Mouse (Mus musculus): ENCODE results near the gene Ntn4. TPM values are rescaled to one million over a fixed set of nuclear protein-coding genes. Genes with fewer than 3 reads are reported as not detected.
"Not testable (repeated sequence)": the region's sequence is repeated elsewhere in the genome, so short reads cannot be mapped to it uniquely, and the experiment has no call there.

Ntn4 gene
- total and polyA plus RNA-seq, 3 experiments: 0.16 to 41.5 TPM; not detected in 1

GRCm38 (mm10) chr10:93683185-93683584 is 42.7 kb downstream of the Ntn4 start:
- no peaks in the 10 kb centered on the region for H3K36me3 ChIP-seq (replicated peaks)
- ATAC-seq (ENCODE audit: extremely low read depth, insufficient number of reproducible peaks, low FRiP score, poor library complexity, severe bottlenecking): no peak
- no peaks in the 10 kb centered on the region for H3K9me3 ChIP-seq (replicated peaks)
- DNase-seq (ENCODE audit: low spot score): no peak
- TF ChIP-seq CTCF (IDR thresholded peaks at IDR 0.05; ENCODE audit: low read depth, low read length) (no peak), GATA1 (IDR thresholded peaks at IDR 0.05; ENCODE audit: borderline replicate concordance, low read length) (no peak), TAL1 (conservative IDR thresholded peaks at IDR 0.05; ENCODE audit: low read depth, low read length) (no peak), GATA2 (IDR thresholded peaks at IDR 0.05; ENCODE audit: borderline replicate concordance, low read depth, low read length) (no peak), POLR2AphosphoS5 (IDR thresholded peaks at IDR 0.05; ENCODE audit: insufficient replicate concordance, low read depth, low read length) (no peak)
- H3K27me3 ChIP-seq (ENCODE audit: insufficient read depth, low read length): no peaks in the 10 kb centered on the region
- no peaks in the 10 kb centered on the region for H3K4me1 ChIP-seq (ENCODE audit: insufficient read depth, low read depth, low read length)
- H3K4me3 ChIP-seq (ENCODE audit: low read depth, low read length): no peak overlapping the region

GRCm38 (mm10) chr10:93683896-93684295 is 43.4 kb downstream of the Ntn4 start:
- ATAC-seq (ENCODE audit: extremely low read depth, insufficient number of reproducible peaks, low FRiP score, poor library complexity, severe bottlenecking) (no peak), DNase-seq (ENCODE audit: low spot score) (no peak)
- no peak overlapping the region for H3K4me3 ChIP-seq (ENCODE audit: low read depth, low read length)
- H3K9me3 ChIP-seq (replicated peaks): no peaks in the 10 kb centered on the region
- H3K4me1 ChIP-seq (ENCODE audit: insufficient read depth, low read depth, low read length): no peaks in the 10 kb centered on the region
- H3K36me3 ChIP-seq (replicated peaks): no peaks in the 10 kb centered on the region
- H3K27me3 ChIP-seq (ENCODE audit: insufficient read depth, low read length): no peaks in the 10 kb centered on the region
- TF ChIP-seq POLR2AphosphoS5 (IDR thresholded peaks at IDR 0.05; ENCODE audit: insufficient replicate concordance, low read depth, low read length): no peak

DNA sequence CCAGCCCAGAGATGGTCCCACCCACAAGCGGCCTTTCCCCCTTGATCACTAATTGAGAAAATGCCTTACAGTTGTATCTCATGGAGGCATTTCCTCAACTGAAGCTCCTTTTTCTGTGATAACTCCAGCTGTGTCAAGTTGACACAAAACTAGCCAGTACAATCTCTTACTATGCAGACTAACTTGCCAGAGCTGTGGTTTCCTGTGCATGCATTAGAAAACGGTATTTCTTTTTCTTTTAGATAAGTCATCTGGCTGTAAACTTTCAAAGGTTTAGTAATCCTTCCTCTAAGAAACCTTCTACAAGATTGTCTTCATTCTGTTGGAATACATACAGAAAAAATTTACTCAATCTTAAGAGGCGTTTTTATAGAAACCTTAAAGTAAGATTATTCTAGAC is 44.9 kb downstream of the Ntn4 start:
- not testable (repeated sequence) for H3K4me1 ChIP-seq (ENCODE audit: insufficient read depth, low read depth, low read length); H3K36me3 ChIP-seq (replicated peaks); H3K9me3 ChIP-seq (replicated peaks); ATAC-seq (ENCODE audit: extremely low read depth, insufficient number of reproducible peaks, low FRiP score, poor library complexity, severe bottlenecking); DNase-seq (ENCODE audit: low spot score); H3K27me3 ChIP-seq (ENCODE audit: insufficient read depth, low read length); H3K4me3 ChIP-seq (ENCODE audit: low read depth, low read length)

- H3K27me3 ChIP-seq (ENCODE audit: insufficient read depth, low read length): no peaks in the 10 kb centered on the region
- DNase-seq (ENCODE audit: low spot score) (no peak), ATAC-seq (ENCODE audit: extremely low read depth, insufficient number of reproducible peaks, low FRiP score, poor library complexity, severe bottlenecking) (no peak)
- H3K36me3 ChIP-seq (replicated peaks): no peaks in the 10 kb centered on the region
- no peaks in the 10 kb centered on the region for H3K9me3 ChIP-seq (replicated peaks)
- TF ChIP-seq GATA1 (IDR thresholded peaks at IDR 0.05; ENCODE audit: borderline replicate concordance, low read length) (no peak), TAL1 (conservative IDR thresholded peaks at IDR 0.05; ENCODE audit: low read depth, low read length) (no peak), CTCF (IDR thresholded peaks at IDR 0.05; ENCODE audit: low read depth, low read length) (no peak), POLR2AphosphoS5 (IDR thresholded peaks at IDR 0.05; ENCODE audit: insufficient replicate concordance, low read depth, low read length) (no peak), GATA2 (IDR thresholded peaks at IDR 0.05; ENCODE audit: borderline replicate concordance, low read depth, low read length) (no peak)
- no peak overlapping the region for H3K4me3 ChIP-seq (ENCODE audit: low read depth, low read length)
- H3K4me1 ChIP-seq (ENCODE audit: insufficient read depth, low read depth, low read length): no peaks in the 10 kb centered on the region
Observed at GRCm38 (mm10) chr10:93686579-93686978, 46.1 kb downstream of the Ntn4 start.

- DNase-seq (ENCODE audit: low spot score): no peak
- no peak overlapping the region for H3K4me3 ChIP-seq (ENCODE audit: low read depth, low read length)
- TF ChIP-seq CTCF (IDR thresholded peaks at IDR 0.05; ENCODE audit: low read depth, low read length) (no peak), GATA1 (IDR thresholded peaks at IDR 0.05; ENCODE audit: borderline replicate concordance, low read length) (no peak), TAL1 (conservative IDR thresholded peaks at IDR 0.05; ENCODE audit: low read depth, low read length) (no peak), GATA2 (IDR thresholded peaks at IDR 0.05; ENCODE audit: borderline replicate concordance, low read depth, low read length) (no peak), POLR2AphosphoS5 (IDR thresholded peaks at IDR 0.05; ENCODE audit: insufficient replicate concordance, low read depth, low read length) (no peak)
- no peak for ATAC-seq (ENCODE audit: extremely low read depth, insufficient number of reproducible peaks, low FRiP score, poor library complexity, severe bottlenecking)
- H3K27me3 ChIP-seq (ENCODE audit: insufficient read depth, low read length): no peaks in the 10 kb centered on the region
- no peaks in the 10 kb centered on the region for H3K9me3 ChIP-seq (replicated peaks)
- H3K36me3 ChIP-seq (replicated peaks): no peaks in the 10 kb centered on the region
- no peaks in the 10 kb centered on the region for H3K4me1 ChIP-seq (ENCODE audit: insufficient read depth, low read depth, low read length)
Observed at GRCm38 (mm10) chr10:93687781-93688180, 47.3 kb downstream of the Ntn4 start.

GRCm38 (mm10) chr10:93688306-93689171 is 48.1 kb downstream of the Ntn4 start:
- DNase-seq (ENCODE audit: low spot score): no peak
- no peak for ATAC-seq (ENCODE audit: extremely low read depth, insufficient number of reproducible peaks, low FRiP score, poor library complexity, severe bottlenecking)

More at GRCm38 (mm10) chr10:93688306-93689171, 48.1 kb downstream of the Ntn4 start:
- Histone ChIP-seq H3K4me3 (ENCODE audit: low read depth, low read length) (no peak overlapping the region), H3K4me1 (ENCODE audit: insufficient read depth, low read depth, low read length) (no peaks in the 10 kb centered on the region), H3K9me3 (replicated peaks) (no peaks in the 10 kb centered on the region), H3K27me3 (ENCODE audit: insufficient read depth, low read length) (no peaks in the 10 kb centered on the region), H3K36me3 (replicated peaks) (no peaks in the 10 kb centered on the region)
- no peak for TF ChIP-seq POLR2AphosphoS5 (IDR thresholded peaks at IDR 0.05; ENCODE audit: insufficient replicate concordance, low read depth, low read length)
- TF ChIP-seq GATA2 (IDR thresholded peaks at IDR 0.05; ENCODE audit: borderline replicate concordance, low read depth, low read length): no peak
- TF ChIP-seq CTCF (IDR thresholded peaks at IDR 0.05; ENCODE audit: low read depth, low read length): no peak
- no peak for TF ChIP-seq TAL1 (conservative IDR thresholded peaks at IDR 0.05; ENCODE audit: low read depth, low read length)
- TF ChIP-seq GATA1 (IDR thresholded peaks at IDR 0.05; ENCODE audit: borderline replicate concordance, low read length): no peak
